Mouse (Mus musculus) midbrain, embryonic 12.5 days (tissue): ENCODE results near the gene Olfr690. TPM values are rescaled to one million over a fixed set of nuclear protein-coding genes. Genes with fewer than 3 reads are reported as not detected.

Experiments used
- ATAC-seq: fragments of 200-750 bp; cut with Nextera tagmentation; 2 replicates; pipeline ENCODE4 v1.8.0; 2017; ENCODE audit warnings: low read depth, moderate TSS enrichment, moderate library complexity; ENCODE audit not compliant: low FRiP score
- H3K27ac ChIP-seq: fragments of 300-500 bp; sonication (generic); replicated peaks from 2 replicates; pipeline ENCODE4 v1.5.1; 2016; ENCODE audit warnings: mild to moderate bottlenecking
- H3K27me3 ChIP-seq: fragments of 300-500 bp; sonication (generic); 2 replicates; pipeline ENCODE4 v1.6.1; 2016; ENCODE audit warnings: mild to moderate bottlenecking
- H3K36me3 ChIP-seq: fragments of 300-500 bp; sonication (generic); 2 replicates; pipeline ENCODE4 v1.6.1; 2016
- H3K4me1 ChIP-seq: fragments of 300-500 bp; sonication (generic); 2 replicates; pipeline ENCODE4 v1.6.1; 2016
- H3K4me2 ChIP-seq: fragments of 300-500 bp; sonication (generic); replicated peaks from 2 replicates; pipeline ENCODE4 v1.6.1; 2016; ENCODE audit warnings: mild to moderate bottlenecking, moderate library complexity
- H3K4me3 ChIP-seq: fragments of 300-500 bp; sonication (generic); 2 replicates; pipeline ENCODE4 v1.5.1; 2016; ENCODE audit warnings: mild to moderate bottlenecking
- H3K9ac ChIP-seq: fragments of 300-500 bp; sonication (generic); replicated peaks from 2 replicates; pipeline ENCODE4 v1.6.1; 2016; ENCODE audit warnings: mild to moderate bottlenecking, moderate library complexity
- H3K9me3 ChIP-seq: fragments of 300-500 bp; sonication (generic); 2 replicates; pipeline ENCODE4 v1.6.1; 2016; ENCODE audit warnings: mild to moderate bottlenecking
- WGBS: fragments of 180-500 bp; shearing (Covaris S2); methylation state at CpG from one replicate; pipeline ENCODE4 v1.1.7; 2016; 5-methylcytosine and 5-hydroxymethylcytosine counted together
- polyA plus RNA-seq: library from polyadenylated mRNA; unstranded; fragments of >200 nt; fragmentation: Nextera tagmentation; extraction: Ambion mirVana; gene quantifications from 2 replicates; pipeline ENCODE4 v1.2.1, GENCODE M21; 2016

Gene Olfr690
- polyA plus RNA-seq, 1 experiment from 2014 or later: not detected

GRCm38 (mm10) chr7:105342170-105342569 is 8.3 kb upstream of the Olfr690 start, which contains the start of gene Olfr691:
TSS of gene Olfr691 (minus strand) at chr7:105342270.
- 41% methylated on average over 1 of the region's 1 CpGs for WGBS
- no peak within 1 kb of the TSS for H3K9ac ChIP-seq
- H3K4me2 ChIP-seq: no peak within 1 kb of the TSS
- no peaks in the 10 kb centered on the region for H3K9me3 ChIP-seq
- H3K27me3 ChIP-seq: no peaks in the 10 kb centered on the region
- no peak within 1 kb of the TSS for H3K4me3 ChIP-seq
- ATAC-seq: no peak
- no peaks in the 10 kb centered on the region for H3K4me1 ChIP-seq
- no peaks in the 10 kb centered on the region for H3K36me3 ChIP-seq
- H3K27ac ChIP-seq: no peak within 1 kb of the TSS

GRCm38 (mm10) chr7:105325302-105325701 is 8.6 kb downstream of the Olfr690 start:
- H3K9me3 ChIP-seq: no peaks in the 10 kb centered on the region
- no peaks in the 10 kb centered on the region for H3K4me1 ChIP-seq
- no peak overlapping the region for H3K27ac ChIP-seq
- ATAC-seq: no peak
- H3K36me3 ChIP-seq: no peaks in the 10 kb centered on the region
- H3K27me3 ChIP-seq: no peaks in the 10 kb centered on the region
- H3K4me3 ChIP-seq: no peak overlapping the region
- H3K4me2 ChIP-seq: no peak overlapping the region
- WGBS: 81% methylated on average over 2 of the region's 2 CpGs
- no peak overlapping the region for H3K9ac ChIP-seq

GRCm38 (mm10) chr7:105310865-105311264 is 23.0 kb downstream of the Olfr690 start, which contains the start of gene Olfr689:
TSS of gene Olfr689 (plus strand) at chr7:105311165.
- 86% methylated on average over 1 of the region's 1 CpGs for WGBS
- Histone ChIP-seq H3K27me3 (no peaks in the 10 kb centered on the region), H3K9ac (no peak within 1 kb of the TSS), H3K36me3 (no peaks in the 10 kb centered on the region), H3K9me3 (no peaks in the 10 kb centered on the region), H3K4me2 (no peak within 1 kb of the TSS), H3K27ac (no peak within 1 kb of the TSS), H3K4me1 (no peaks in the 10 kb centered on the region), H3K4me3 (no peak within 1 kb of the TSS)
- ATAC-seq: no peak

- Histone ChIP-seq H3K4me2 (no peak overlapping the region), H3K4me1 (no peaks in the 10 kb centered on the region), H3K9me3 (no peaks in the 10 kb centered on the region), H3K27me3 (no peaks in the 10 kb centered on the region), H3K27ac (no peak overlapping the region), H3K36me3 (no peaks in the 10 kb centered on the region), H3K4me3 (no peak overlapping the region), H3K9ac (no peak overlapping the region)
- no peak for ATAC-seq
Measured at GRCm38 (mm10) chr7:105290051-105290450, 43.9 kb downstream of the Olfr690 start.

- Histone ChIP-seq H3K4me3 (no peak within 1 kb of the TSS), H3K27me3 (no peaks in the 10 kb centered on the region), H3K4me1 (no peaks in the 10 kb centered on the region), H3K36me3 (no peaks in the 10 kb centered on the region), H3K9me3 (no peaks in the 10 kb centered on the region), H3K9ac (no peak within 1 kb of the TSS), H3K27ac (no peak within 1 kb of the TSS), H3K4me2 (no peak within 1 kb of the TSS)
- ATAC-seq: no peak
- 84% methylated on average over 6 of the region's 6 CpGs for WGBS
Measured at GRCm38 (mm10) chr7:105287795-105288194, 46.1 kb downstream of the Olfr690 start, which contains the start of gene Olfr688. TSS of gene Olfr688 (plus strand) at chr7:105288095.

Other genes starting within 250 kb of the Olfr690 start
- not detected in 2 replicates for gene Olfr680-ps1, start 241.3 kb downstream of the Olfr690 start, polyA plus RNA-seq
- gene Olfr681, start 217.3 kb downstream of the Olfr690 start, polyA plus RNA-seq: not detected in 2 replicates
- gene Olfr683, start 187.1 kb downstream of the Olfr690 start, polyA plus RNA-seq: not detected in 2 replicates
- not detected in 2 replicates for gene Olfr684, start 170.5 kb downstream of the Olfr690 start, polyA plus RNA-seq
- not detected in 2 replicates for gene Olfr685, start 148.1 kb downstream of the Olfr690 start, polyA plus RNA-seq
- not detected in 2 replicates for gene Olfr686, start 126.6 kb downstream of the Olfr690 start, polyA plus RNA-seq
- not detected in 2 replicates for gene Olfr688, start 46.0 kb downstream of the Olfr690 start, polyA plus RNA-seq
- not detected in 2 replicates for gene Olfr689, start 22.9 kb downstream of the Olfr690 start, polyA plus RNA-seq
- gene Olfr691, start 8.2 kb upstream of the Olfr690 start, polyA plus RNA-seq: not detected in 2 replicates
- gene Olfr692, start 34.1 kb upstream of the Olfr690 start, polyA plus RNA-seq: not detected in 2 replicates
- gene Gm5901, start 40.9 kb upstream of the Olfr690 start, polyA plus RNA-seq: not detected in 2 replicates
- gene Fam160a2, start 66.0 kb upstream of the Olfr690 start, polyA plus RNA-seq: 41.8 and 46.2 TPM in 2 replicates
- 0.17 TPM in 1 of 2 replicates, not detected in the other for gene Cnga4, start 70.5 kb upstream of the Olfr690 start, polyA plus RNA-seq
- 0.17 and 0.29 TPM in 2 replicates for gene Cckbr, start 91.6 kb upstream of the Olfr690 start, polyA plus RNA-seq
- gene Cavin3, start 148.2 kb upstream of the Olfr690 start, polyA plus RNA-seq: 28.0 and 36.3 TPM in 2 replicates
- 48.5 and 51.1 TPM in 2 replicates for gene Smpd1, start 220.3 kb upstream of the Olfr690 start, polyA plus RNA-seq
- gene Apbb1, start 247.5 kb upstream of the Olfr690 start, polyA plus RNA-seq: 166 TPM in 2 replicates